Mouse (Mus musculus) G1E (cell line): Measurements from ENCODE around the gene Mamstr.

Experiments
- CTCF ChIP-seq: IDR thresholded peaks from 2 replicates; pipeline ENCODE4 v1.5.1; 2012; ENCODE audit warnings: low read depth, low read length, inconsistent platforms, mixed read lengths
- GATA1 ChIP-seq: IDR thresholded peaks from 2 replicates; pipeline ENCODE4 v1.6.1; 2012; ENCODE audit warnings: borderline replicate concordance, low read length, inconsistent platforms, mixed read lengths
- TAL1 ChIP-seq: conservative IDR thresholded peaks from 2 replicates; pipeline ENCODE4 v1.6.1; 2012; ENCODE audit warnings: low read depth, low read length, inconsistent platforms, mixed read lengths

DNA sequence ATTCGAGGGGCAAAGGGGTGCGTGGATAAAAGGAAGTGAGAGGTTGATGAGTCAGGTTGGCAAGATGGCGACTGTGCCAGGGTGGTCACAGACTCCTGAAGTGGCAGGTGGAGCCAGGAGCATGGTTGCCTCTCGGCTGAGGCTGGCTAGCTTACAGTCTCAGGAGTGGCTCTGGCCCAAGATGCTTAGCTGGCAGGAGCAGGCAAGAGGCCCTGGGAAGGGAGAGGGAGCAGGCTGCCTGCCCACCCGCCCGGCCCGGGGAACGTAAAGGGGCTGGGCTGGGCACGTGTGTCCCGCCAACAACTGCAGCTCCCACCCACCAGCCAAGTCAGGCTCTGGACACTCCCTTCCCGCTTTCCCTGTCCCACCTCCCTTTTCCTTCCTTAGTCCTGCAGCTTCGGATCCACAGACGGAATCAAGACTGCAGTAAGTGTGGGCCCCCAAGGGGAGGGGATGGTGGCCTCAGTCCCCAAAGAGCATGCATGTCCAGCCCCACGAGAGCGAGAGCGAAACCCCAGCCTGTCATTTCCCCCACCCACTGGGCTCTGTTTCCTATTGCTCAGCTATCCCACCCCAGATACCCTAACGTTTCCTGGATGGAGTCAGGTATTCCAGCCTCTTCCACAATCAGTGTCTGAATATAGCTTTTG lies 1.7 kb downstream of the Mamstr start:
- TF ChIP-seq CTCF (no peak), GATA1 (no peak), TAL1 (no peak)
